Mouse (Mus musculus) brown adipose tissue, adult 24 weeks (tissue): ENCODE measurements around the gene Rlim. TPM values are rescaled to one million over a fixed set of nuclear protein-coding genes. Genes with fewer than 3 reads are reported as not detected.

Source experiments
- H3K27ac ChIP-seq: fragments of 200-500 bp; replicated peaks from 2 replicates; pipeline ENCODE4 v1.5.1; 2012; ENCODE audit warnings: low read depth, mild to moderate bottlenecking, low read length
- H3K4me1 ChIP-seq: fragments of 200-500 bp; 2 replicates; pipeline ENCODE4 v1.6.1; 2012; ENCODE audit warnings: low read length, mixed read lengths; ENCODE audit not compliant: control insufficient read depth, insufficient read depth, insufficient read length
- H3K4me3 ChIP-seq: fragments of 200-500 bp; 2 replicates; pipeline ENCODE4 v1.5.1; 2012; ENCODE audit warnings: low read depth, mild to moderate bottlenecking, low read length, moderate library complexity; ENCODE audit not compliant: insufficient read depth
- polyA plus RNA-seq: library from polyadenylated mRNA; stranded (reverse); fragments of >200 nt; gene quantifications from 2 replicates; pipeline ENCODE4 v1.2.4, GENCODE M21; 2012; ENCODE audit not compliant: missing spikeins, insufficient read depth, insufficient read length

Rlim gene
- 12.8 and 15.1 TPM in 2 replicates for polyA plus RNA-seq

DNA sequence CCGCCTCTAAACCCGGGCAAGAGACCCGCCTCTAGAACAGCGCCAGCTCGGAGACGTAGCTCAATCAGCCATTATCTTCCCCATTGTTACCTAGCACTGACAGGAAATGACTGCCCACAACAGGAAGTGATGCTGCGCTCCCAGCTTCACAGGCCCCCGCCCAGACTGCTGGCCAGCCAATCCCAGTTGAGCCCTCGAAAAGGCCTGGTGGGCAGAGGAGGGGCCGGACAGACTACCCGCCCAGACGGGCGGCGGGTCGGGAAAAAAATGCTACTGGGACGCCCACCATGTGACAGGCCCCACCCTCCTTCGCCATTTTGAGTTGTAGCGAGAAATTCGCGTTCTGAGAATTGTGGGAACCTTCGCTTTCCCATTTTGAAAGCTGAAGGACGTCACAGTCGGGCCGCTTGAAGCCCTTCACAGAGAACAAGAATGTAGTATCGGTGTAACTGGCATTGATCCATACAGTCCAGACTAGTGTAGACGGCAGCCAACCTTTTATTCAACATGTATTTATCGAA lies at the start of gene Rlim:
Gene Rlim (minus strand): TSS at position 116 of the 521 bp plus-strand sequence.
- peak within 1 kb of the TSS; percentile 96 for H3K27ac ChIP-seq
- no peaks in the 10 kb centered on the region for H3K4me1 ChIP-seq
- H3K4me3 ChIP-seq = peak within 1 kb of the TSS; percentile 100

GRCm38 (mm10) chrX:104017196-104017595 lies 36.1 kb upstream of the Rlim start:
- Histone ChIP-seq H3K4me3 (no peak overlapping the region), H3K4me1 (no peaks in the 10 kb centered on the region), H3K27ac (no peak overlapping the region)

GRCm38 (mm10) chrX:104015048-104015447 lies 34.0 kb upstream of the Rlim start:
- H3K27ac ChIP-seq = no peak overlapping the region
- no peak overlapping the region for H3K4me3 ChIP-seq
- no peaks in the 10 kb centered on the region for H3K4me1 ChIP-seq

DNA sequence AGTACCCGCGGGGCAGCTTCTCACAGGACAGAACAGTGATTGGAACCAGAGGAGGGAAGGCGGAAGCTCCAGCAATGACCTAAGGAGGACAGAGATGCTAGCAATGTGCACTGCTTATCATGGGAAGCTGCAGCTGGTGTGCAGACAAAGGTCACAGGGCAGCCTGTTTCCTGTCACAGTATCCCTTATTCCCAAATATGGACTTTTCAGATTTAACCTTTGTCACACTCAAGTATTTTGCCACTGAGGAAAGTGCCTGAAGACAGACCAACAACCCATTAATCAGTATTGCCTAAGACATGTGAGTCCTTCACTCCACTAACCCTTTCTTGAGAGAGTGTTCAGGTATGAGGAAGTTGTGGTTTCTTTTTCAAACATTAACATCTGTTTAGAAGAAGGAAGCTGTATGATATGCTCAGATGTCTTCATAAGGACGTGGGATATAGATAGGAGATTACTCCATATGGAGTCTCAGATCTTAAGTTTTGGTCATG lies 32.3 kb upstream of the Rlim start:
- Histone ChIP-seq H3K27ac (no peak overlapping the region), H3K4me1 (no peaks in the 10 kb centered on the region), H3K4me3 (no peak overlapping the region)

DNA sequence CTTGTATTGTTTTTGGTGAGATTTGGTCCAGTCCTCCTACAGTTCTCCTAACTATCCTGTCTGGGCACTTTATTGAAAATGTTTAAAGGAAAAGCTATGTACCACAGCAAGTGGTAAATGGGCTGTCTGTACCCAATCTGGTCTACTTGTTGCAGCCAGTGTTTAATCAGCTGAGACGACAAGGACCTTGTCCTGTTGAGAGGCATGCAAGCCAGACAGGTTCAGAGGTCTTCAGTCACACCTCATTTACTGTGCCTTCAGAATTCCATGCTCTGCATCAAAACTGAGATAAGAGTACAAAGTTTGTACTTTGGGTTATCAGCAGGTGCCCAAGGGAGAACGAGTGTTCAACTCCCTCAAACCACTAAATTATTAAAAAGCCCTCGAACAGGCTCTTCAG lies 13.7 kb upstream of the Rlim start:
- H3K27ac ChIP-seq = no peak overlapping the region
- H3K4me1 ChIP-seq = no peaks in the 10 kb centered on the region
- H3K4me3 ChIP-seq = no peak overlapping the region

GRCm38 (mm10) chrX:103993864-103994263 lies 12.8 kb upstream of the Rlim start:
- H3K27ac ChIP-seq = no peak overlapping the region
- H3K4me3 ChIP-seq = no peak overlapping the region
- no peaks in the 10 kb centered on the region for H3K4me1 ChIP-seq

- Histone ChIP-seq H3K4me3 (no peak overlapping the region), H3K27ac (no peak overlapping the region), H3K4me1 (no peaks in the 10 kb centered on the region)
Measured at GRCm38 (mm10) chrX:103991702-103992101, 10.6 kb upstream of the Rlim start.

GRCm38 (mm10) chrX:103990392-103990791 lies 9.3 kb upstream of the Rlim start:
- Histone ChIP-seq H3K4me1 (no peaks in the 10 kb centered on the region), H3K27ac (no peak overlapping the region)

GRCm38 (mm10) chrX:103987215-103987964 lies 6.3 kb upstream of the Rlim start:
- Histone ChIP-seq H3K4me3 (no peak overlapping the region), H3K27ac (peak overlapping the region; percentile 24; the same call in 1 of the 2 replicates), H3K4me1 (no peaks in the 10 kb centered on the region)

More at GRCm38 (mm10) chrX:103990392-103990791, 9.3 kb upstream of the Rlim start:
- H3K4me3 ChIP-seq = no peak overlapping the region

- no peak overlapping the region for H3K4me3 ChIP-seq
- H3K27ac ChIP-seq = no peak overlapping the region
- H3K4me1 ChIP-seq = no peaks in the 10 kb centered on the region
Measured at GRCm38 (mm10) chrX:103986159-103986558, 5.1 kb upstream of the Rlim start.

GRCm38 (mm10) chrX:103984992-103985391 lies 3.9 kb upstream of the Rlim start:
- Histone ChIP-seq H3K27ac (no peak overlapping the region), H3K4me1 (no peaks in the 10 kb centered on the region), H3K4me3 (no peak overlapping the region)

DNA sequence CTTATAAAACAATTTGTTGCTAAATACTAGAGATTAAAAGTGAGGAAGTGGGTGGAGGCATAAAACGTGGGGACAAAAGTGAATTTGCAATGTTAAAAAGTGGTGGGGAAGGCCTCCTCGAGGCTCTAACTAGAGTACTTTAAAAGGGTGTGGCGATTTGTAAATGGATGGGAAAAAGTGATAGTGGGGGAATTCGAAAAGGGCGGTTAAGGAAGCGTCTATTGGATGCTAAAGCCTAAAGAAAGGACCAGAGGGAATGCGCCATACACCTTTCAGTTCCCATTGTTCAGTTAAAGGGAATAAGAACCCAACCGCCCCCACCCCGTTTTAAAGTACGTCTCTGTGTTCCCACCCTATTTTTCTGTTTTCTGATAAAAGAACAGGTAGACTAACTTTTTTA lies 722 bp upstream of the Rlim start:
- H3K27ac ChIP-seq = peak overlapping the region; percentile 96
- peak overlapping the region; percentile 100; the same call in 1 of the 2 replicates for H3K4me3 ChIP-seq

DNA sequence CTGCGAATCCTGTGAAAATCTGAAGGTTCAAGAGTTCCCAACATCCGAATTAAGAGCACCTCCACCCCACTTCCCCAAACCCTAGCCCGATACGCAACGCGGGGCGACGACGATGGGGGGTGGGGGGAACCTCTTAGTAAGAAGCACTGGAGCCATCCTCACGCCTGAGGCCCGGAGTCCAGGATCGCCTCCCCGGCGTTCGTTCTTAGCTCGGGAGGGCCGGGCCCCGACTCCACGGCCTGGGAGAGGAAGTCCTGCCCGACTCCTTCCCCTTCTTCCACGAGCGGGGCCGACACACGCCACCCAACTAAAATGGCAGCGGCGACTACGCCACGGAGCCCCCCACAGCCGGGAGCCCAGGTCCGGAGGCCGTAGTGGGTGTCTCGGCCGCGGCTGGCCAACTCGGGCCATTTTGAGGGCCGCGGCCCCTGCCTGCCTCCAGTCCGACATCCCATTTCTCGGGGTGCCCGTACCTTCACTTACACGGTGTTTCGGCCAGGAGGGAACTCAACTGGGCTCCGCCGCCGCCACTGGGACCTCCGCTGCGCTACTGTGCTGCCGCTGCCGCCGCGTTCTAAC lies 405 bp downstream of the Rlim start:
- Histone ChIP-seq H3K4me3 (peak overlapping the region; percentile 100), H3K4me1 (no peaks in the 10 kb centered on the region), H3K27ac (peak overlapping the region; percentile 94)

More for the DNA sequence above, 722 bp upstream of the Rlim start:
- H3K4me1 ChIP-seq = no peaks in the 10 kb centered on the region

DNA sequence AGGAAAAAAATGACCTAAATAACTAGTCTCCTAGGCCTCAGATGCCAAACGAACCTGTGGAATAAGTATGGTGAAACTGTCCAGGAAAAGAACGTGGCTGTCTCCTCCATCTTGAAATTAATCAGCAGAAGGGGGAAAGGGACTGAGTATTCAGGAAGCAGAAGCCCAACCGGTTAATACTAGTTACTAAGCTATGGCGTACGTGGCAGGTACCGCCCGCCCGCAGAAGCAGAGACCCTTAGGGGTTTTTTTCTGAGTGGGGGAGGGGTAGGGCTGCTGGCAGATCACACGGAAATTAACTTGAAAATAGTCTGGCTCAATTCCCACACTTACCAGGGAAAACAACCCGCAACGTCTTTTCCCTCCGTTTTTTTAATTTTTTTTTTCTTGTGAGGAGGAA lies 1.0 kb downstream of the Rlim start:
- Histone ChIP-seq H3K4me1 (no peaks in the 10 kb centered on the region), H3K4me3 (peak overlapping the region; percentile 100), H3K27ac (peak overlapping the region; percentile 94)

GRCm38 (mm10) chrX:103939701-103940100 lies 41.4 kb downstream of the Rlim start:
- Histone ChIP-seq H3K4me1 (no peaks in the 10 kb centered on the region), H3K27ac (no peak overlapping the region), H3K4me3 (no peak overlapping the region)
